Mouse (Mus musculus) frontal cortex, adult (tissue): Measurements from ENCODE around the gene Sbk3.
A peak's percentile ranks its signal among the peaks of the same experiment; 100 is the strongest.

Source experiments
- ATAC-seq: cut with Nextera tagmentation; 2 replicates; pipeline ENCODE4 v1.9.2; 2017; ENCODE audit warnings: mild to moderate bottlenecking, moderate library complexity, mixed read lengths; ENCODE audit not compliant: low TSS enrichment

Gene Sbk3

GRCm38 (mm10) chr7:4933103-4933502, 37.9 kb downstream of the Sbk3 start:
- ATAC-seq, result no peak

GRCm38 (mm10) chr7:4928323-4928722, 42.6 kb downstream of the Sbk3 start:
- no peak for ATAC-seq

- no peak for ATAC-seq
Observed at GRCm38 (mm10) chr7:4927711-4928110, 43.3 kb downstream of the Sbk3 start.

- ATAC-seq, result no peak
Observed at GRCm38 (mm10) chr7:4926849-4927248, 44.1 kb downstream of the Sbk3 start.

- ATAC-seq, result no peak
Observed at GRCm38 (mm10) chr7:4925441-4926381, 45.3 kb downstream of the Sbk3 start, which contains the start of gene Ssc5d. Ssc5d (plus strand) TSS chr7:4925785.

- no peak; the same call in 1 of the 2 replicates for ATAC-seq
Observed at GRCm38 (mm10) chr7:4924891-4925301, 46.1 kb downstream of the Sbk3 start.

- no peak for ATAC-seq
Observed at GRCm38 (mm10) chr7:4924483-4924882, 46.5 kb downstream of the Sbk3 start.

- ATAC-seq, result peak; percentile 41
Observed at GRCm38 (mm10) chr7:4923586-4924364, 47.2 kb downstream of the Sbk3 start.

- ATAC-seq, result 0 out of 2 replicates have a peak, but pooled peaks have one; percentile 10
Observed at GRCm38 (mm10) chr7:4922931-4923565, 47.9 kb downstream of the Sbk3 start.

GRCm38 (mm10) chr7:4922508-4922907, 48.5 kb downstream of the Sbk3 start:
- peak; percentile 68 for ATAC-seq

GRCm38 (mm10) chr7:4921824-4922482, 49.0 kb downstream of the Sbk3 start, which contains the start of gene Nat14:
Nat14 (plus strand) TSS chr7:4922028.
- ATAC-seq, result no peak

GRCm38 (mm10) chr7:4920976-4921823, 49.8 kb downstream of the Sbk3 start:
- ATAC-seq, result no peak

GRCm38 (mm10) chr7:4920496-4920895, 50.5 kb downstream of the Sbk3 start:
- ATAC-seq, result no peak

GRCm38 (mm10) chr7:4919971-4920370, 51.0 kb downstream of the Sbk3 start:
- ATAC-seq, result no peak

GRCm38 (mm10) chr7:4919096-4919495, 51.9 kb downstream of the Sbk3 start:
- no peak for ATAC-seq

- ATAC-seq, result no peak
Observed at GRCm38 (mm10) chr7:4918681-4919080, 52.3 kb downstream of the Sbk3 start.

- ATAC-seq, result no peak
Observed at GRCm38 (mm10) chr7:4917494-4917893, 53.5 kb downstream of the Sbk3 start.

GRCm38 (mm10) chr7:4915669-4916416, 55.1 kb downstream of the Sbk3 start:
- ATAC-seq, result peak; percentile 28
